Mouse (Mus musculus): ENCODE data around the gene Palm3.

Gene Palm3

DNA sequence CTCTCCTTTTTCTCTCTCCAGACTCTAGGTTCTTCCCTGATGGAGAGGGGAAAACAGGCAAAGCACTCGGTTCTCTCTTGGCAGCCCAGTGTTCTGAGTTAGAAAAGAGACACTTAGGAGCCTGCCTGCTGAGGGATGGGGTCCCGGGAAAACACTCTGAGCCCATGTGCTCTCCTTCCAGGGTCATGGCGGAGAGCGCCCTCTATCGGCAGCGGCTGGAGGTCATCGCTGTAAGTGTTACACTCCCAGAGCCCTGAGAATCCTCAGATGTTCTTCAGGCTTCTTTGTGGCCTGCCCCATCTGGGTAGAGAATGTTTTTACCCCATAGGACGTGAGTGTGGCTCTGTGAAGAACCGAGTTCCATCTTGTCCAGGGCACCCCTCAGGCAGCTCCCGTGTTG, 2.9 kb downstream of the Palm3 start:
- no peak for DNase-seq (ENCODE audit: low spot score)

GRCm38 (mm10) chr8:84025863-84026262, 4.6 kb downstream of the Palm3 start:
- no peak for DNase-seq (ENCODE audit: low spot score)

- no peak for DNase-seq (ENCODE audit: low spot score)
Measured at GRCm38 (mm10) chr8:84027449-84027848, 6.2 kb downstream of the Palm3 start.

DNA sequence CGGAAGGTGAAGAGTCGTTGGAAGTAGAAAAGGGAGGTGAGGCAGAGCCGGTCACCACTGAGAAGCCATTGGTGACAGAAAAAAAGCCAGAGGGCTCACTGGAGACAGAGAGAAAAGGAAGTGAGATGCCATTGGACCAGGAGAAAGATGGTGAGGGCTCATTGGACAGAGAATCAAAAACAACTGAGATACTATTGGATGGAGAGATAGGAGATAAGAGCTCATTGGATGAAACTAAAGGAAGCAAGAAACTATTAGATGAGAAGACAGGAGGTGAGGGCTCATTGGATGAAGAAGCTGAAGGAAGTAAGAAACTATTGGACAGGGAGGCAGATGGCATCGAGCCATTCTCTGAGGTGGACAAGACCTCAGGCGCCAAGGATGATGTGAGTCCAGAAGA, 8.0 kb downstream of the Palm3 start:
- no peak for DNase-seq (ENCODE audit: low spot score)

DNA sequence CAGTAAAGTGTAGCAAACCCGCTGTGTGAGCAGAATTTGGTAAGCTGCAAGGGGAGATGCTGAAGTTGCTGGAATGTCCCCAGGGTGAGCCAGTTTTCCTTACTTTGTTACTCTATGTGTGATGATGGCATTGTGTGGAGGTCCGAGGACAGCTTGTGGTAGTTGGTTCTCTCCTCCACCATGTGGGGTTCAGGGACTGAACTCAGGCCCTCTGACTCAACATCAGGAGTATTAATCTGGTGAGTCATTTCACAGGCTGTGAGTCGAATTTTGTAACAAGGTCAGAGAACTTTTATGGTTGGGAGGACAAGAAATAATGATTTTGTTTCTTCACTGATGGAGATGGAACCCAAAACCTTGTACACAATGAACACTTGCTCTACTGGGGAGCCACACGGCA, 11.5 kb downstream of the Palm3 start:
- DNase-seq (ENCODE audit: low spot score), result no peak

- no peak for DNase-seq (ENCODE audit: low spot score)
Measured at GRCm38 (mm10) chr8:84038015-84038414, 16.7 kb downstream of the Palm3 start.

DNA sequence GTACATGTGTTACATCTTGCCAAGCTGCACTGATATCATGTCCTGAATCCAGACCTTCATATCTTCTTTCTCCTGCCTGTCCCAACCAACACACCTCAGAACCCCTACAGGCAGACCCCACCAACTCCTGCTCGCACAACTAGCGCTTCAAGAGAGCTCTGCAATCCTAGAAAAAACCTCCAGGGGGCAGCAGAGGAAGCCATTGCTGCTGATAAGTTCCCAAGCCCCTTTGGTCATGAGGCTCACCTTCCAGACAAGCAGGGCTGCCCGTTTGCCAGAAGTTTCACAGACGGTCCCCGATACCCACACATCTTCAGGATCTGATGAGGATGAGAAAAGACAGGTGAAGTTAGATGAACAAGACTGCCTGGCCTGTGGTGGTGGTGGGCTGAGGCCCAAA, 17.8 kb downstream of the Palm3 start:
- DNase-seq (ENCODE audit: low spot score), result peak; percentile 57

DNA sequence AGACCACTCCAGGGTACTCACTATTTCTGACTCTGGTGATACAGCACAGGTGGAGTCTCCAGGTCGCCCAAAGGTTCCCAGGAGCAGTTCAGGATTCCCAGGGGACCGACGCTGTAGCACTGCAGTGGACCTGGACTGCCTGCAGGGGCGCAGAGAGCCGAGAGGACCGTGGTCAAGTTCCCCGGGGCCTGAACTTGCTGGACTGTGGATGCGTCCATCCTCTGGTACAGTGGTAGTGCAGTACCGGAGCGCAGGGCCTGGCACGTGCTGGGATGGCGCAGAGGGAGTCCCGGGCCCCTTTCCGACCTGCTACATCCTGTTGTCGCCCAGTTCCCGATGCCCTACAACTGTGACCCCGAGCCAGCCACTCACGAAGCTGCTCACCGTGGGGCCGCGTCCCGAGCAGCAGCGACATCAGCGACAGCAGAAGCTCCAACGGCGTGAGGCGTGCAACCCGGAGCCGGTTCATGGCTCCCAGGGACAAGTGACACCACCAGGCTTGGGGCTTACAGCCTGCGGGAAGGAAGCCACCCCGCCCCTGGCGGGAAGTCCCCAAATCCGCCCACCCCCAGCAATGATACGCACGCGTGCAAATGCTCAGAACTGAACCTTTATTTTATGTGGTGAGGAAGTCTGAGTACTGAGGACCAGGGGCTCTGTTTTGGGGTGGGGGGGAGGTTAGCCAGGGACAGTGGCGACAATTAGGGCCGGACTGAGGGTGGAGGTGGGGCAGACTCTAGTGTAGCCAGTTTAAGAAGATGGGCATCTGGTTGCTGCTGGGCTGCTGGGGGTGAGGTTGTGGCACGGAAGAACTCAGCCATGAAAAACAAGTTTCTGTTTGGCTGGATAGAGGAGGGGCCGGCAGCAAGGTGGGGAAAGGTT, 21.0 kb downstream of the Palm3 start, which contains the start of gene Il27ra:
Il27ra (minus strand) TSS at position 524 of the 882 bp plus-strand sequence.
- DNase-seq (ENCODE audit: low spot score), result no peak

GRCm38 (mm10) chr8:84042948-84043342, 21.7 kb downstream of the Palm3 start:
- no peak for DNase-seq (ENCODE audit: low spot score)

DNA sequence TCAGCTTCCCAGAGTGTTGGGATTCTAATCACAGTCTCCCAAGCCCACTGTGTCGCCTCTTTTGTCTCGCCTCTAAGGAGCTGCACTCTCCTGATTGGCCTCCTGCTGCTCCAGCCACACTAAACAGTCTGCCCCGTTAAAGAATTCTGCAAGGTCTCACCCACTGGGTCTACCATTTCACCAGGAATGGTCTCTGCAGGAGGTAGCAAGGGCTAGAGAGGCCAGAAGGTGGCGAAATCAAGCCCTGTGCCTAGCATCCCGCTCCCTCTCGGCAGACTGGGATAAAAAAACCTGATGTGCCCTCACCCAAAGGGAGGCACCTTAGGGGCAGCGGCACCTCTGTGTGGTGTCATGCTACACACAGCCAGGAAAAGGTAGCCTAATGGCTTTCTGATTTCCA, 22.8 kb downstream of the Palm3 start:
- DNase-seq (ENCODE audit: low spot score), result no peak

GRCm38 (mm10) chr8:84044900-84045299, 23.6 kb downstream of the Palm3 start, which contains the start of gene Rln3:
TSS of gene Rln3 (minus strand) at chr8:84045000.
- no peak for DNase-seq (ENCODE audit: low spot score)

- DNase-seq (ENCODE audit: low spot score), result no peak
Measured at GRCm38 (mm10) chr8:84046505-84046904, 25.2 kb downstream of the Palm3 start.

DNA sequence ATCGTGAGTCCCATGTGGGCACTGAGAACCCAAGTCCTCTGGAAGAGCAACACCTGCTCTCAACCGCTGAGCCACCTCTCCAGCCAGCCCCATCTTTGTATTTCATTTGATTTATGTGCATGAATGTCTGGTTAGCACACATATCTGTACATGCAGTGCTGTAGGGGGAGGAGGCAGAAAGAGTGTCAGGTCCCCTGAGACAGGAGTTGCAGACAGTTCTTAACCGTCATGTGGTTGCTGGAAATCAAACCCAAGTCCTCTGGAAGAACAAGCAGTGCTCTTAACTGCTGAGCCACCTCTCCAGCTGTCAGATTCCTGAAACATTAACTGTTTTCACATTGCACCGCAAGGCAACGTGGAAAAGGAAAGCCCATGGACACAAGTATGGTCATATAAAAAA, 26.9 kb downstream of the Palm3 start:
- no peak for DNase-seq (ENCODE audit: low spot score)

GRCm38 (mm10) chr8:84052746-84053145, 31.5 kb downstream of the Palm3 start:
- no peak for DNase-seq (ENCODE audit: low spot score)

DNA sequence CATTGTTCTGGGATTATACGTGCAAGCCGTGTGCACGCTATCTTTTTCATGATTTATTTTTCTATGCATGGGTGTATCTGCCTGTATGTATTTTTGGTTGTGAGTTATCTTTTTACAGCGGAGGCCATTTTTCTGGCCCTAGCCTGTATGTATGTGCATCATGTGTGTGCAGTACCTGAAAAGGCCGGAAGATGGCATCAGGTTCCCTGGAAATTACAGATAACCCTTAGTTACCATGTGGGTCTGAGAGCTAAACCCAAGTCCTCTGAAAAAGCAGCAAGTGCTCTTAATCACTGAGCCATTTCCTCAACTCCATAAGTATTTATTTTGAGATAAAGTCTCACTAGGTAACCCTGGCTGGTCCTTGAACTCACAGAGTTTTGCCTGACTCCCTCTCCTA, 32.0 kb downstream of the Palm3 start:
- no peak for DNase-seq (ENCODE audit: low spot score)

GRCm38 (mm10) chr8:84057827-84058226, 36.6 kb downstream of the Palm3 start:
- no peak for DNase-seq (ENCODE audit: low spot score)

- no peak for DNase-seq (ENCODE audit: low spot score)
Measured at GRCm38 (mm10) chr8:84059226-84059625, 38.0 kb downstream of the Palm3 start.

DNA sequence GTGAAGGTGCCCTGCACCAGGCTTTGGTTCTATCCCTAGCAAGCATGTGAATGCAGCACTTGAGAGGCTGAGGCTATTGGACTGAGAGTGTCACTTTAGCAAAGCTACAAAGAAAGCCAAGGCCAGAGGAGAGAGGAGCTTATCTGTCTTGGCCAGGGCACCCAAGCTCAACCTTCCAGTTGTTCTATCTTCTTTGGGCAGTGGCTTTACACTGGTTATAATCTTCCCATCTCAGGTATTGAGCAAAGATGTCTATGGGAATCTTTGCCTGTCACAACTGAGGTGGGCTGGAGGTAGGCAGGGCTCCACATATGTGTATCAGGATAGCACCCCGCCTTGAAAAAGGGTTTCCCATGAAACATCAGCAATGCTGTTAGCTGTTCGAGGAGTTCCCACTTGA, 39.0 kb downstream of the Palm3 start:
- DNase-seq (ENCODE audit: low spot score), result no peak

DNA sequence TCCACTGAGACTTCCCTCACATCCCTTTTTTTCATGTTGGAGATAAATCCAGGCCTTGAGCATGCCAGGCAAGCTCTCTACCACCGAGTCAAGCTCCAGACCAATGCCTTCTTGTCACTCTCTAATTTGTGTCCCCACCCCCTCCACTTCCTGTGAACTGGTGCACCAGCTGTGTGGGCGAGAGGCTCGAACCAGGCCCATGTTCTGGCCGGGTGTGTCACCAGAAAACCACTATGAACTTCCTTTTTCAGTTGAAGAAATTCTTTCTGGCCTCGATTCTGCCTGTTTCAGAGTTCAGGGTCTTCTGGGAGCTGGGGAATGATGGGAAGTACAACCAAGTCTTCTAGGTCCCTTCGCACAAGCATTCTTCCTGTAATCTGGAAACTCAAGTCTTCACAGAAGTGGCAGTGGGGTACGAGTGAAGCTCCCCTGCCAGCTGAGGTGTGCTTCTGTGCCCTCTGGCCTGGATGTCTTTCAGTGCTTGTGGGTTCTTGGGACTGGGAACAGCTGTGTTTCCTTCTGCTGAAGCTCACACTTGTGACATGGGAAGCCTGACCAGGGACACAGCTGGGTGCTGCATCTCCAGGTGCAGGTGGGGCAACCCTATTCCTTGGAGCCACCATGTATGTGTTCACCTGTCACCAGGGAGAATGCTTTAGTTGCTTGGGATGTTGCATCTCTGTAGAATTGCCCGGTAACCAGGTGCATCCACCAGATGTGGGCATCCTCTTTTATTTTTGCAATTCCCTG, 42.8 kb downstream of the Palm3 start:
- DNase-seq (ENCODE audit: low spot score), result no peak

GRCm38 (mm10) chr8:84065037-84065436, 43.8 kb downstream of the Palm3 start, which contains the start of gene Gm10643:
TSS of gene Gm10643 (minus strand) at chr8:84065137.
- DNase-seq (ENCODE audit: low spot score), result no peak

DNA sequence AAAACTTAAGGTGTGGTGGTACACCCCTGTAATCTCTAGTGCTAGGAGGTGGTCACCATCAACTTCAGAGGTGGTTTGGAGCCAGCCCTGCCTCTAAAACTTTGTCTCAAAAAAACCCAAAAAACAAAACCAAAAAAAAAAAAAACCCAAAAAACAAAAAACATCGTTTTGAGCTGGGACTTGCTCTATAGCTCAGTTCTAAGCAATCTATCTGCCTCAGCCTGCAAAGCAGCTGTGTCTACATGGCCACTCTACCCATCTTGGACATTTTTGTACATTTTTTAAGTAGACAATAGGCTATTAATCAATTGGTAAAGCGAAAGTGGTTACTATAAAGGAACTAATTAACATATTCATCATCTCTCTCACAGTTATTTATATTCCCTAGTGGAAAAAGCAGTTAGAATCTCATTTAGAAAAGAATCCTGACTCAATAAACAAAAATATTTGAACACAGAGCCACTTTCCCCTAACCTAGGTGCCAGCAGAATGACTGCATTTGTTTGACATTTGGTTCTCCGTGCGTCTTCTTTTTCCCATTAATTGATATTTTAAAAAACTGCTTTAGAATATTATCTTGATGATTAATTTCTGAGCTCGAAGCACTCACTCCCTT, 44.3 kb downstream of the Palm3 start:
- no peak for DNase-seq (ENCODE audit: low spot score)

- peak; percentile 100 for DNase-seq (ENCODE audit: low spot score)
Measured at GRCm38 (mm10) chr8:84066291-84066930, 45.1 kb downstream of the Palm3 start, which contains the start of gene Rfx1. TSS of gene Rfx1 (plus strand) at chr8:84066834.
